Mouse (Mus musculus): Measurements from ENCODE around the gene Ppm1m. TPM values are rescaled to one million over a fixed set of nuclear protein-coding genes. Genes with fewer than 3 reads are reported as not detected.

Ppm1m gene
- polyA plus RNA-seq, 1 experiment: 42.8 TPM

DNA sequence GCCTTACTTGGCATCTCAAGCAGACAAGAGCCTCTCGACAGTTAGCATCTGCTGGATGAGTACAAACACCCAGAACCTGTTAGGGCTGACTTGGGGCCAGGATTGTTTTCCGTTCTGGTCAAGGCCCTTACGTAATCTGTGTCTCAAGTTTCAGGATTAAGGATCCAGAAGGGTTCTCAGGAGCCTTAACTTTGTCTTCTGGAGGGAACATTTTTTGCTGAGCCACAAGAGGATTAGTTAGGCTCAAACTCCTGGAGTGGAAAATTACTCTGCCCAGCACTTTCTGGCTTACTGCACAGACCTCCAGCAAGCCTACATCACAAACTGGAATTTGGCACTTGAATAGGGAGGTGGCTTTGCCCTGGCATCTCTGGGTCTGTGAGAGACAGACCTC lies 37.3 kb upstream of the Ppm1m start:
- Histone ChIP-seq H3K79me2 (ENCODE audit: control insufficient read depth, insufficient read depth) (no peaks in the 10 kb centered on the region), H3ac (ENCODE audit: control insufficient read depth, insufficient read length, low read depth) (no peak overlapping the region), H3K4me3 (ENCODE audit: insufficient read depth, poor library complexity, severe bottlenecking) (no peak overlapping the region), H3K36me3 (ENCODE audit: control insufficient read depth, insufficient read depth) (peaks cover 41% of the 10 kb centered on the region), H3K27me3 (ENCODE audit: control insufficient read depth, insufficient read depth, insufficient read length) (no peaks in the 10 kb centered on the region), H3K79me3 (ENCODE audit: low read depth) (no peaks in the 10 kb centered on the region)
- TF ChIP-seq USF1 (IDR thresholded peaks at IDR 0.05; ENCODE audit: low read depth): no peak

DNA sequence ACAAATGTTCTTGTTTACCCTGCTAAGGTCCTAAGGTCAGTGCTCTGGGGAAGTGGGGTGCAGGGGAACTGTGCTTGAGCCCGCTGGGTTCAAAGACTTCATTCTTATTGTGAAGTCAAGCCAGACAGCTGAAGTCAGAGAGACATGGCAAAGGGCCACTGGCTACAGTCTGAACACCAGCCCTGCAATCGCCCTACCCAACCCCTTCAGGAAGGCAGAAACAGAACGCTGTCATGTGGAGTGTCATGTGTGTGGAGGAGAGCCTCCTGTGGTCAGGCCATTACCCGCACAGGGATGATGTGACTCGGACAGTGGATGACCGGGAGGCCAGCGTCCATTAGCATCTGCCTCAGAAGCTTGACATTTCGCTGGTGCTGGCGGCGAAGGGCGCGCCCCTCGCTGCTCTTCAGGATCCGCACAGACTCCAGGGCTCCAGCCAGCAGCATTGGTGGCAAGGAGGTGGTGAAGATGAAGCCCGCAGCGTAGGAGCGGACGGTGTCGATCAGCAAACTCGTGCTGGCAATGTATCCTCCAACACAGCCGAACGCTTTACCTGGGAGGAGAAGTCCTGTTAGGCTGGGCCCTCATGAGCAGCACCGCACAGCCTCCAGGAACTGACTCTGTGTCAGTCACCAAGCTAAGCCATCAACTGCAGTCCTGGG lies 36.7 kb upstream of the Ppm1m start:
- H3K4me3 ChIP-seq (ENCODE audit: insufficient read depth, poor library complexity, severe bottlenecking): no peak overlapping the region
- no peaks in the 10 kb centered on the region for H3K27me3 ChIP-seq (ENCODE audit: control insufficient read depth, insufficient read depth, insufficient read length)
- H3ac ChIP-seq (ENCODE audit: control insufficient read depth, insufficient read length, low read depth): no peak overlapping the region
- H3K79me3 ChIP-seq (ENCODE audit: low read depth): no peaks in the 10 kb centered on the region
- H3K79me2 ChIP-seq (ENCODE audit: control insufficient read depth, insufficient read depth): no peaks in the 10 kb centered on the region
- TF ChIP-seq FOSL1 (IDR thresholded peaks at IDR 0.05; ENCODE audit: insufficient read depth, low read length, poor library complexity, severe bottlenecking) (no peak), CTCF (IDR thresholded peaks at IDR 0.05; ENCODE audit: control insufficient read depth, insufficient read depth, insufficient read length) (no peak), MAX (IDR thresholded peaks at IDR 0.05) (no peak)
- peaks cover 37% of the 10 kb centered on the region for H3K36me3 ChIP-seq (ENCODE audit: control insufficient read depth, insufficient read depth)

DNA sequence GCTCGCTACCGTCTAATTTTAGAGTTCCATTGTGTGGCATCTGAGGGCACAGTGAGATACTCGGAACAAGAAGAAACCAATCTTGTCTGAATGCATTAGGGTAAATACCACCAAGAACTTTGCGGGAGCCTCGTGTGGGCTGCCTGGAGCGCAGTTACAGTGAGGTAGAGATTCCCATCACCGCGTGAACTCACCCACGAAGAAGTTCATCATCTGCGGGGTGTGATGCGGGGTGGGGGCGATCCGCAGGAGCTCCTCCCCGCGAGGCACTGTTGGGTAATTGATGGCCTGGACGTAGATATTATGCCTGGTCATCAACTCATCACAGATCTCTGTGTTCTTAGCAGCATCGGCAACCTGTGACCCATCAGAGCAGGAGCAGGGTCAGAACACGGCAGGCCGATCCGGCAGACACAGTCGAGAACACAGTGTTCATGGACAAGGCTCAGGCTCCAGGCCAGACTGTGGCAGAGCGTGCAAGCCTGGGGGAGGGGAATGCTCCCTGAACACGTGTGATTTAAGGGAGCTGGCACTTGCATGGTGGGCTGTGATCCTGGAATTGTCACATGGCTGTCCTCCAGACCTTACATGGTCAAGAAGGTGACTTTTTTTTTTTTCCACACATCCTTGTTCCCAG lies 35.8 kb upstream of the Ppm1m start:
- no peak overlapping the region for H3ac ChIP-seq (ENCODE audit: control insufficient read depth, insufficient read length, low read depth)
- H3K79me3 ChIP-seq (ENCODE audit: low read depth): no peaks in the 10 kb centered on the region
- H3K4me3 ChIP-seq (ENCODE audit: insufficient read depth, poor library complexity, severe bottlenecking): no peak overlapping the region
- H3K79me2 ChIP-seq (ENCODE audit: control insufficient read depth, insufficient read depth): no peaks in the 10 kb centered on the region
- H3K27me3 ChIP-seq (ENCODE audit: control insufficient read depth, insufficient read depth, insufficient read length): no peaks in the 10 kb centered on the region
- TF ChIP-seq CTCF (IDR thresholded peaks at IDR 0.05; ENCODE audit: control insufficient read depth, insufficient read depth, insufficient read length) (no peak), CEBPB (IDR thresholded peaks at IDR 0.05; ENCODE audit: low read depth) (no peak), USF1 (IDR thresholded peaks at IDR 0.05; ENCODE audit: low read depth) (no peak), FOSL1 (IDR thresholded peaks at IDR 0.05; ENCODE audit: insufficient read depth, low read length, poor library complexity, severe bottlenecking) (no peak), MYOG (IDR thresholded peaks at IDR 0.05; ENCODE audit: control insufficient read depth, extremely low read depth, insufficient read length) (no peak), MYOD1 (IDR thresholded peaks at IDR 0.05; ENCODE audit: control insufficient read depth, insufficient read length, low read depth) (no peak), MAX (IDR thresholded peaks at IDR 0.05) (no peak)
- H3K36me3 ChIP-seq (ENCODE audit: control insufficient read depth, insufficient read depth): peaks cover 28% of the 10 kb centered on the region

GRCm38 (mm10) chr9:106233953-106234352 lies 34.4 kb upstream of the Ppm1m start:
- H3ac ChIP-seq (ENCODE audit: control insufficient read depth, insufficient read length, low read depth): no peak overlapping the region
- H3K4me3 ChIP-seq (ENCODE audit: insufficient read depth, poor library complexity, severe bottlenecking): no peak overlapping the region
- H3K79me2 ChIP-seq (ENCODE audit: control insufficient read depth, insufficient read depth): no peaks in the 10 kb centered on the region
- H3K36me3 ChIP-seq (ENCODE audit: control insufficient read depth, insufficient read depth): peaks cover 19% of the 10 kb centered on the region
- TF ChIP-seq MAX (IDR thresholded peaks at IDR 0.05): no peak
- no peak for TF ChIP-seq MYOD1 (IDR thresholded peaks at IDR 0.05; ENCODE audit: control insufficient read depth, insufficient read length, low read depth)
- no peak for TF ChIP-seq CEBPB (IDR thresholded peaks at IDR 0.05; ENCODE audit: low read depth)
- TF ChIP-seq CTCF (IDR thresholded peaks at IDR 0.05; ENCODE audit: control insufficient read depth, insufficient read depth, insufficient read length): no peak
- no peaks in the 10 kb centered on the region for H3K79me3 ChIP-seq (ENCODE audit: low read depth)
- no peaks in the 10 kb centered on the region for H3K27me3 ChIP-seq (ENCODE audit: control insufficient read depth, insufficient read depth, insufficient read length)

GRCm38 (mm10) chr9:106232956-106233355 lies 33.4 kb upstream of the Ppm1m start:
- H3K36me3 ChIP-seq (ENCODE audit: control insufficient read depth, insufficient read depth): peaks cover 10% of the 10 kb centered on the region
- no peak for TF ChIP-seq CEBPB (IDR thresholded peaks at IDR 0.05; ENCODE audit: low read depth)
- TF ChIP-seq CTCF (IDR thresholded peaks at IDR 0.05; ENCODE audit: control insufficient read depth, insufficient read depth, insufficient read length): no peak
- TF ChIP-seq FOSL1 (IDR thresholded peaks at IDR 0.05; ENCODE audit: insufficient read depth, low read length, poor library complexity, severe bottlenecking): no peak
- no peak for TF ChIP-seq USF1 (IDR thresholded peaks at IDR 0.05; ENCODE audit: low read depth)
- no peak for TF ChIP-seq MAX (IDR thresholded peaks at IDR 0.05)
- no peak for TF ChIP-seq MYOD1 (IDR thresholded peaks at IDR 0.05; ENCODE audit: control insufficient read depth, insufficient read length, low read depth)
- TF ChIP-seq MYOG (IDR thresholded peaks at IDR 0.05; ENCODE audit: control insufficient read depth, extremely low read depth, insufficient read length): no peak
- no peak overlapping the region for H3K4me3 ChIP-seq (ENCODE audit: insufficient read depth, poor library complexity, severe bottlenecking)
- H3K79me2 ChIP-seq (ENCODE audit: control insufficient read depth, insufficient read depth): no peaks in the 10 kb centered on the region
- no peak overlapping the region for H3ac ChIP-seq (ENCODE audit: control insufficient read depth, insufficient read length, low read depth)
- H3K27me3 ChIP-seq (ENCODE audit: control insufficient read depth, insufficient read depth, insufficient read length): no peaks in the 10 kb centered on the region
- no peaks in the 10 kb centered on the region for H3K79me3 ChIP-seq (ENCODE audit: low read depth)

DNA sequence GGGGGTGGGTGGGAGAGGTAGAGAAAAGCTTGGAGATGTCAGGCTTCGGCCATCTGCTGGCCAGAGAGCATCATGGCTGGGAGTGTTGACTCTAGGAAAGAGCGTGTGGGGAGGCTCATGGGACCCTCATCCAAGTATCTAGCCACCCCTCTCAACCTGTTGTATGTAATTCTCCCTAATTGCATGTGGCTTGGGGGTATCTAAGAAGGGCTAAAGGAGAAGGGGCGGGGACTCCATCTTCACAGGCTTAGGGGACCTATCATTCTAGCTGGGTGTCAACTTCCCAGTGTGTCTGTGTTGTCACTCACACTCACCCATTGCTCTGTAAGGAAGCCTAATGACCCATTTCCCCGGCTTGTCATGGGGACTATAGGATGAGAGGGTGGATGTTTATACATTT lies 32.3 kb upstream of the Ppm1m start:
- Histone ChIP-seq H3K36me3 (ENCODE audit: control insufficient read depth, insufficient read depth) (peaks cover 7% of the 10 kb centered on the region), H3K79me2 (ENCODE audit: control insufficient read depth, insufficient read depth) (no peaks in the 10 kb centered on the region), H3K79me3 (ENCODE audit: low read depth) (no peaks in the 10 kb centered on the region), H3K4me3 (ENCODE audit: insufficient read depth, poor library complexity, severe bottlenecking) (no peak overlapping the region), H3ac (ENCODE audit: control insufficient read depth, insufficient read length, low read depth) (no peak overlapping the region), H3K27me3 (ENCODE audit: control insufficient read depth, insufficient read depth, insufficient read length) (no peaks in the 10 kb centered on the region)
- no peak for TF ChIP-seq USF1 (IDR thresholded peaks at IDR 0.05; ENCODE audit: low read depth)
- TF ChIP-seq CTCF (IDR thresholded peaks at IDR 0.05; ENCODE audit: control insufficient read depth, insufficient read depth, insufficient read length): no peak
- no peak for TF ChIP-seq FOSL1 (IDR thresholded peaks at IDR 0.05; ENCODE audit: insufficient read depth, low read length, poor library complexity, severe bottlenecking)
- no peak for TF ChIP-seq MYOG (IDR thresholded peaks at IDR 0.05; ENCODE audit: control insufficient read depth, extremely low read depth, insufficient read length)
- TF ChIP-seq MAX (IDR thresholded peaks at IDR 0.05): no peak
- no peak for TF ChIP-seq MYOD1 (IDR thresholded peaks at IDR 0.05; ENCODE audit: control insufficient read depth, insufficient read length, low read depth)
- TF ChIP-seq CEBPB (IDR thresholded peaks at IDR 0.05; ENCODE audit: low read depth): no peak

Data from C2C12 (cell line).